Mouse (Mus musculus): Measurements from ENCODE around the gene Erbb3.

DNA sequence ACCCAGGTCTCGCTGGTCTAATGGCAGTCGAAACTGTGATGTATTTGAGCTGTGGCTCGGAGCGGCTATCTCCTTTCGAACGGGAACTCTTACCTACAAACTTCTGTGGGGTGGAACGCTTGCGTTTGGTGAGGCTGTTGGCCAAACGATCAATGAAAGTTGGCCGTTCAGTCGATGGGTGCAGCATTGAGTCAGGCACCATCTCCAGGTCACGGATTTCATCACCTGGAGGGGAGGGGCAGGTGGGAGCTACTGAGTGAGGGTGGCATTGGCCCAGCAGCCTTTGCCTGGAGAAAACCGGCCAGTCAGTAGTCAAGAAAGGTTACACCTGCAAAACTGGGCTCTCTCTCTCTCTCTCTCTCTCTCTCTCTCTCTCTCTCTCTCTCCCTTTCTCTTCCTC, 46.2 kb upstream of the Erbb3 start:
- TF ChIP-seq EP300 (IDR thresholded peaks at IDR 0.05; ENCODE audit: low read depth) (no peak), CTCF (IDR thresholded peaks at IDR 0.05; ENCODE audit: low read depth) (no peak)
